Comparison of ENCODE assay signal across 8 mouse cellular contexts in genomic region chr5:124084588-124085173, GRCm38 (mm10). TPM values are rescaled to one million over a fixed set of nuclear protein-coding genes. Genes with fewer than 3 reads are reported as not detected.
DNase-seq lines count a peak whose midpoint lies in the region; ATAC-seq lines count a peak whose summit lies in the region.

No protein-coding gene starts in this region.

- 37% methylated on average over 11 of the region's 11 CpGs for WGBS in intestine, embryonic 16.5 days

- peaks cover 8% of the 10 kb centered on the region; the same call in 1 of the 2 replicates for H3K4me1 ChIP-seq in intestine, embryonic 16.5 days (ENCODE audit: control insufficient read depth, insufficient read depth, low read length)

- no peaks in the 10 kb centered on the region for H3K9me3 ChIP-seq in intestine, embryonic 16.5 days (ENCODE audit: control insufficient read depth, low read length)

- H3K27ac ChIP-seq in intestine, embryonic 16.5 days (ENCODE audit: low read length) = no peak overlapping the region

- peak; percentile 83 for ATAC-seq in common myeloid progenitor, adult 5-6 weeks (replicated peaks; ENCODE audit: low read depth, poor library complexity, severe bottlenecking)
- peak; percentile 70 for ATAC-seq in intestine, embryonic 16.5 days
- ATAC-seq in megakaryocyte progenitor cell, adult 5-6 weeks (replicated peaks; ENCODE audit: poor library complexity) = peak; percentile 90

- no peak overlapping the region for H3K4me2 ChIP-seq in intestine, embryonic 16.5 days (ENCODE audit: low read depth, low read length)

- peak; percentile 89 to 91 for DNase-seq in adrenal gland, adult 18-20 months (ENCODE audit: low spot score in 2 of 2)
- DNase-seq in gastrocnemius, postnatal 10 days = peak; percentile 88
- DNase-seq in left cerebral cortex, postnatal 14 days (ENCODE audit: low spot score in 2 of 2) = peak; percentile 76 to 86
- peak; percentile 87 for DNase-seq in right cerebral cortex, postnatal 4 days
- peak; percentile 70 to 89 for DNase-seq in urinary bladder, postnatal 4 days (ENCODE audit: low spot score in 2 of 2)

- no peaks in the 10 kb centered on the region for H3K36me3 ChIP-seq in intestine, embryonic 16.5 days (ENCODE audit: control insufficient read depth, insufficient read depth, low read length)

- intact Hi-C loops in left cerebral cortex, postnatal 14 days (cut with DNase I) = loop anchor here (1.0 kb wide), 1 partner anchor 83 kb away; no protein-coding TSS in a partner anchor

- H3K9ac ChIP-seq in intestine, embryonic 16.5 days (ENCODE audit: low read depth, low read length) = no peak overlapping the region

- H3K27me3 ChIP-seq in intestine, embryonic 16.5 days (replicated peaks; ENCODE audit: control insufficient read depth, insufficient read depth, low read length) = no peaks in the 10 kb centered on the region

- no peak overlapping the region for H3K4me3 ChIP-seq in intestine, embryonic 16.5 days (ENCODE audit: low read length)

RNA-seq across cellular contexts. Expression of gene Abcb9, which starts 10.9 kb away (rescaled TPM):
- 10 to 100 TPM; 10.6 to 15.2 TPM for total RNA-seq in adrenal gland, adult 18-20 months (2021)
- 0.87 and 2.9 TPM in 2 replicates for total RNA-seq in common myeloid progenitor, adult 5-6 weeks (2017)
- total RNA-seq in gastrocnemius, postnatal 10 days (2021) = 1 to 10 TPM; 4.2 to 4.4 TPM
- polyA plus RNA-seq in intestine, embryonic 16.5 days (2015; fragmentation: Nextera tagmentation; extraction: Ambion mirVana) = 2.5 and 3.2 TPM in 2 replicates
- total RNA-seq in left cerebral cortex, postnatal 14 days (2021) = 10 to 100 TPM; 57.5 to 58.4 TPM
- 0.35 and 0.54 TPM in 2 replicates for total RNA-seq in megakaryocyte progenitor cell, adult 5-6 weeks (2015)
- total RNA-seq in megakaryocyte progenitor cell, adult 5-6 weeks (2017) = 0.25 and 0.61 TPM in 2 replicates

RNA-seq across cellular contexts. Expression of gene Ogfod2, which starts 27.4 kb away (rescaled TPM):
- 10 to 100 TPM; 42.3 to 47.0 TPM for total RNA-seq in adrenal gland, adult 18-20 months (2021)
- total RNA-seq in common myeloid progenitor, adult 5-6 weeks (2017) = 8.5 and 10.6 TPM in 2 replicates
- 1 to 10 TPM; 7.2 to 8.8 TPM for total RNA-seq in gastrocnemius, postnatal 10 days (2021)
- 30.5 and 33.6 TPM in 2 replicates for polyA plus RNA-seq in intestine, embryonic 16.5 days (2015; fragmentation: Nextera tagmentation; extraction: Ambion mirVana)
- total RNA-seq in left cerebral cortex, postnatal 14 days (2021) = 10 to 100 TPM; 36.0 to 42.1 TPM
- total RNA-seq in megakaryocyte progenitor cell, adult 5-6 weeks (2015) = 2.9 and 3.7 TPM in 2 replicates
- 11.9 and 13.3 TPM in 2 replicates for total RNA-seq in megakaryocyte progenitor cell, adult 5-6 weeks (2017)

RNA-seq across cellular contexts. Expression of gene Arl6ip4, which starts 31.2 kb away (rescaled TPM):
- 10 to 100 TPM; 51.3 to 56.8 TPM for total RNA-seq in adrenal gland, adult 18-20 months (2021)
- 93.4 and 116 TPM in 2 replicates for total RNA-seq in common myeloid progenitor, adult 5-6 weeks (2017)
- 10 to 100 TPM; 53.8 to 64.3 TPM for total RNA-seq in gastrocnemius, postnatal 10 days (2021)
- 78.1 and 84.8 TPM in 2 replicates for polyA plus RNA-seq in intestine, embryonic 16.5 days (2015; fragmentation: Nextera tagmentation; extraction: Ambion mirVana)
- total RNA-seq in left cerebral cortex, postnatal 14 days (2021) = 10 to 100 TPM; 48.2 to 48.5 TPM
- 70.6 and 80.7 TPM in 2 replicates for total RNA-seq in megakaryocyte progenitor cell, adult 5-6 weeks (2015)
- total RNA-seq in megakaryocyte progenitor cell, adult 5-6 weeks (2017) = 114 and 139 TPM in 2 replicates

RNA-seq across cellular contexts. Expression of gene Vps37b, which starts 52.6 kb away (rescaled TPM):
- total RNA-seq in adrenal gland, adult 18-20 months (2021) = 100 to 1,000 TPM in 1 of 2 experiments, 10 to 100 TPM in 1; 97.2 to 127 TPM
- total RNA-seq in common myeloid progenitor, adult 5-6 weeks (2017) = 21.4 and 21.9 TPM in 2 replicates
- total RNA-seq in gastrocnemius, postnatal 10 days (2021) = 10 to 100 TPM; 11.9 to 13.4 TPM
- polyA plus RNA-seq in intestine, embryonic 16.5 days (2015; fragmentation: Nextera tagmentation; extraction: Ambion mirVana) = 25.7 and 27.1 TPM in 2 replicates
- 10 to 100 TPM; 51.4 to 58.3 TPM for total RNA-seq in left cerebral cortex, postnatal 14 days (2021)
- 11.4 and 14.8 TPM in 2 replicates for total RNA-seq in megakaryocyte progenitor cell, adult 5-6 weeks (2015)
- 15.2 and 15.6 TPM in 2 replicates for total RNA-seq in megakaryocyte progenitor cell, adult 5-6 weeks (2017)
